Mouse (Mus musculus): ENCODE data around the gene Gpr171.

- TF ChIP-seq CTCF (IDR thresholded peaks at IDR 0.05; ENCODE audit: insufficient read depth, low read length): no peak
- no peak for TF ChIP-seq POLR2A (IDR thresholded peaks at IDR 0.05; ENCODE audit: borderline replicate concordance, extremely low read depth, low read depth, low read length)
Measured at GRCm38 (mm10) chr3:59150624-59151023, 49.0 kb upstream of the Gpr171 start.

Measured in lung, adult 2 months (tissue).